Mouse (Mus musculus): ENCODE results near the gene Zfp839. TPM values are rescaled to one million over a fixed set of nuclear protein-coding genes. Genes with fewer than 3 reads are reported as not detected.

Zfp839 gene
- polyA plus RNA-seq, 1 experiment from 2014 or later = 1.6 TPM

- H3K4me1 ChIP-seq (replicated peaks; ENCODE audit: control insufficient read depth, insufficient read depth, low read length) = no peaks in the 10 kb centered on the region
- no peaks in the 10 kb centered on the region; the same call in 1 of the 2 replicates for H3K36me3 ChIP-seq (ENCODE audit: control insufficient read depth, insufficient read depth)
- H3K9me3 ChIP-seq (ENCODE audit: control insufficient read depth) = no peaks in the 10 kb centered on the region
- no peak overlapping the region for H3K9ac ChIP-seq (ENCODE audit: low read depth, low read length)
- H3K4me2 ChIP-seq (replicated peaks; ENCODE audit: low read depth) = no peak overlapping the region
- TF ChIP-seq CTCF (IDR thresholded peaks at IDR 0.05; ENCODE audit: low read depth) = no peak
- no peak overlapping the region for H3K27ac ChIP-seq (ENCODE audit: low read depth, low read length)
- H3K27me3 ChIP-seq (replicated peaks; ENCODE audit: control insufficient read depth, insufficient read depth, low read length) = no peaks in the 10 kb centered on the region
- H3K4me3 ChIP-seq (ENCODE audit: low read depth, low read length) = no peak overlapping the region
- WGBS = 79% methylated on average over 10 of the region's 10 CpGs
- ATAC-seq = no peak
These were observed 41.6 kb upstream of the Zfp839 start for GRCm38 (mm10) chr12:110808430-110808829.

GRCm38 (mm10) chr12:110808848-110809247, 41.2 kb upstream of the Zfp839 start:
- no peak overlapping the region for H3K27ac ChIP-seq (ENCODE audit: low read depth, low read length)
- no peak overlapping the region for H3K4me3 ChIP-seq (ENCODE audit: low read depth, low read length)
- no peak for TF ChIP-seq CTCF (IDR thresholded peaks at IDR 0.05; ENCODE audit: low read depth)
- no peaks in the 10 kb centered on the region for H3K27me3 ChIP-seq (replicated peaks; ENCODE audit: control insufficient read depth, insufficient read depth, low read length)
- H3K9me3 ChIP-seq (ENCODE audit: control insufficient read depth) = no peaks in the 10 kb centered on the region
- no peaks in the 10 kb centered on the region; the same call in 1 of the 2 replicates for H3K36me3 ChIP-seq (ENCODE audit: control insufficient read depth, insufficient read depth)
- no peak overlapping the region for H3K9ac ChIP-seq (ENCODE audit: low read depth, low read length)
- ATAC-seq = no peak
- no peak overlapping the region for H3K4me2 ChIP-seq (replicated peaks; ENCODE audit: low read depth)
- WGBS = 70% methylated on average over 5 of the region's 5 CpGs
- H3K4me1 ChIP-seq (replicated peaks; ENCODE audit: control insufficient read depth, insufficient read depth, low read length) = no peaks in the 10 kb centered on the region

GRCm38 (mm10) chr12:110813132-110813531, 36.9 kb upstream of the Zfp839 start:
- Histone ChIP-seq H3K4me3 (ENCODE audit: low read depth, low read length) (no peak overlapping the region), H3K27me3 (replicated peaks; ENCODE audit: control insufficient read depth, insufficient read depth, low read length) (no peaks in the 10 kb centered on the region), H3K36me3 (ENCODE audit: control insufficient read depth, insufficient read depth) (no peaks in the 10 kb centered on the region; the same call in 1 of the 2 replicates), H3K4me1 (replicated peaks; ENCODE audit: control insufficient read depth, insufficient read depth, low read length) (no peaks in the 10 kb centered on the region), H3K9ac (ENCODE audit: low read depth, low read length) (no peak overlapping the region), H3K9me3 (ENCODE audit: control insufficient read depth) (no peaks in the 10 kb centered on the region), H3K4me2 (replicated peaks; ENCODE audit: low read depth) (no peak overlapping the region), H3K27ac (ENCODE audit: low read depth, low read length) (no peak overlapping the region)
- WGBS = 79% methylated on average over 9 of the region's 9 CpGs
- ATAC-seq = no peak
- no peak for TF ChIP-seq CTCF (IDR thresholded peaks at IDR 0.05; ENCODE audit: low read depth)

GRCm38 (mm10) chr12:110813624-110814023, 36.4 kb upstream of the Zfp839 start:
- WGBS = 95% methylated on average over 6 of the region's 6 CpGs
- ATAC-seq = no peak
- no peaks in the 10 kb centered on the region for H3K36me3 ChIP-seq (ENCODE audit: control insufficient read depth, insufficient read depth)

GRCm38 (mm10) chr12:110814924-110815323, 35.1 kb upstream of the Zfp839 start:
- no peak for TF ChIP-seq CTCF (IDR thresholded peaks at IDR 0.05; ENCODE audit: low read depth)
- Histone ChIP-seq H3K4me1 (replicated peaks; ENCODE audit: control insufficient read depth, insufficient read depth, low read length) (no peaks in the 10 kb centered on the region), H3K36me3 (ENCODE audit: control insufficient read depth, insufficient read depth) (no peaks in the 10 kb centered on the region), H3K4me3 (ENCODE audit: low read depth, low read length) (no peak overlapping the region), H3K9me3 (ENCODE audit: control insufficient read depth) (no peaks in the 10 kb centered on the region), H3K27ac (ENCODE audit: low read depth, low read length) (no peak overlapping the region), H3K27me3 (replicated peaks; ENCODE audit: control insufficient read depth, insufficient read depth, low read length) (no peaks in the 10 kb centered on the region), H3K4me2 (replicated peaks; ENCODE audit: low read depth) (no peak overlapping the region), H3K9ac (ENCODE audit: low read depth, low read length) (no peak overlapping the region)
- 44% methylated on average over 17 of the region's 17 CpGs for WGBS
- no peak for ATAC-seq

More at GRCm38 (mm10) chr12:110813624-110814023, 36.4 kb upstream of the Zfp839 start:
- Histone ChIP-seq H3K9me3 (ENCODE audit: control insufficient read depth) (no peaks in the 10 kb centered on the region), H3K4me1 (replicated peaks; ENCODE audit: control insufficient read depth, insufficient read depth, low read length) (no peaks in the 10 kb centered on the region), H3K27ac (ENCODE audit: low read depth, low read length) (no peak overlapping the region), H3K4me3 (ENCODE audit: low read depth, low read length) (no peak overlapping the region), H3K27me3 (replicated peaks; ENCODE audit: control insufficient read depth, insufficient read depth, low read length) (no peaks in the 10 kb centered on the region), H3K9ac (ENCODE audit: low read depth, low read length) (no peak overlapping the region), H3K4me2 (replicated peaks; ENCODE audit: low read depth) (no peak overlapping the region)
- no peak for TF ChIP-seq CTCF (IDR thresholded peaks at IDR 0.05; ENCODE audit: low read depth)

GRCm38 (mm10) chr12:110816833-110817232, 33.2 kb upstream of the Zfp839 start:
- no peak overlapping the region for H3K9ac ChIP-seq (ENCODE audit: low read depth, low read length)
- no peaks in the 10 kb centered on the region for H3K27me3 ChIP-seq (replicated peaks; ENCODE audit: control insufficient read depth, insufficient read depth, low read length)
- no peaks in the 10 kb centered on the region for H3K4me1 ChIP-seq (replicated peaks; ENCODE audit: control insufficient read depth, insufficient read depth, low read length)
- H3K4me2 ChIP-seq (replicated peaks; ENCODE audit: low read depth) = no peak overlapping the region
- no peaks in the 10 kb centered on the region for H3K36me3 ChIP-seq (ENCODE audit: control insufficient read depth, insufficient read depth)
- ATAC-seq = no peak
- H3K27ac ChIP-seq (ENCODE audit: low read depth, low read length) = no peak overlapping the region
- WGBS = 74% methylated on average over 2 of the region's 2 CpGs
- no peak for TF ChIP-seq CTCF (IDR thresholded peaks at IDR 0.05; ENCODE audit: low read depth)
- no peaks in the 10 kb centered on the region for H3K9me3 ChIP-seq (ENCODE audit: control insufficient read depth)
- no peak overlapping the region for H3K4me3 ChIP-seq (ENCODE audit: low read depth, low read length)

- H3K27me3 ChIP-seq (replicated peaks; ENCODE audit: control insufficient read depth, insufficient read depth, low read length) = no peaks in the 10 kb centered on the region
- no peak overlapping the region for H3K4me3 ChIP-seq (ENCODE audit: low read depth, low read length)
- ATAC-seq = no peak
- no peak for TF ChIP-seq CTCF (IDR thresholded peaks at IDR 0.05; ENCODE audit: low read depth)
- WGBS = 57% methylated on average over 8 of the region's 8 CpGs
- H3K36me3 ChIP-seq (ENCODE audit: control insufficient read depth, insufficient read depth) = no peaks in the 10 kb centered on the region
- H3K4me2 ChIP-seq (replicated peaks; ENCODE audit: low read depth) = no peak overlapping the region
- H3K9me3 ChIP-seq (ENCODE audit: control insufficient read depth) = no peaks in the 10 kb centered on the region
- no peak overlapping the region for H3K9ac ChIP-seq (ENCODE audit: low read depth, low read length)
- no peak overlapping the region for H3K27ac ChIP-seq (ENCODE audit: low read depth, low read length)
- no peaks in the 10 kb centered on the region for H3K4me1 ChIP-seq (replicated peaks; ENCODE audit: control insufficient read depth, insufficient read depth, low read length)
These were observed 30.7 kb upstream of the Zfp839 start for GRCm38 (mm10) chr12:110819367-110819766.
